Mouse (Mus musculus) adrenal gland, postnatal 4 days (tissue): ENCODE measurements around the gene Col15a1. TPM values are rescaled to one million over a fixed set of nuclear protein-coding genes. Genes with fewer than 3 reads are reported as not detected.

ENCODE experiments used
- DNase-seq, 2 experiments: peaks; one replicate each; pipeline ENCODE4 v3.0.0; 2021 to 2022; ENCODE audit warnings: low spot score in 2 of 2, mixed read lengths in 2 of 2
- long read RNA-seq, 2 experiments: library from polyadenylated mRNA; stranded (forward); transcript quantifications; one replicate each; pipeline ENCODE4 v2.0.0; 2021
- total RNA-seq, 2 experiments: library from RNA; stranded (reverse); gene quantifications; 2 replicates each; pipeline ENCODE4 v1.2.3; 2021

Col15a1 gene
- 10 to 100 TPM; 80.5 to 89.6 TPM for total RNA-seq
- long read RNA-seq, experiment 1, partial matches to known transcripts: 2 of 4 reads
- long read RNA-seq, experiment 1, other reads (novel, unspliced or antisense): 2 of 4 reads
- long read RNA-seq, experiment 2, full-length matches to known transcripts: 5 of 6 reads
- long read RNA-seq, experiment 2, partial matches to known transcripts: 0 of 6 reads
- long read RNA-seq, experiment 2, other reads (novel, unspliced or antisense): 1 of 6 reads

DNA sequence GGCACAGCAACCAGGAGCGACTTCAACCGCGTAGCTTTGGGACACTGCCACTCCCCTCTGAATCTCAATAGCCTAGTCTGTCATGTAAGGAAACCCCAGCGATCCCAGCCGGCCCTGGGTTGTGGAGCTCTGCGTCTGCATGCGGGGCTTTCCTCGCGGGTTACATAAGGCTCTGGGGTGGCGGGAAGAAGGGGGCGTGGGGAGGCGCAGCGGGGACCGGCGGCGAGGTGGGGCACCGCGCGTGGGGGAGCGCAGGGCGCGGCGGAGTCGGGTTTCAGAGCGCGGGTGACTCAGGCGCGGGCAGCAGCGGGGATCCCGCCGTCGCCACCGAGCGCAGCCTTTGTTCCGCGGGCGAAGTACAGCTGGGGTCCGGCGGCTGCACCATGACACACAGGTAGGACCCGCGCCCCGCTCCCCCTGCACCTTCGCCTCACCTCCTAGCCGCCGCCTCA is at the start of gene Col15a1:
Col15a1 (plus strand) TSS at position 193 of the 452 bp plus-strand sequence.
- no peak for DNase-seq

DNA sequence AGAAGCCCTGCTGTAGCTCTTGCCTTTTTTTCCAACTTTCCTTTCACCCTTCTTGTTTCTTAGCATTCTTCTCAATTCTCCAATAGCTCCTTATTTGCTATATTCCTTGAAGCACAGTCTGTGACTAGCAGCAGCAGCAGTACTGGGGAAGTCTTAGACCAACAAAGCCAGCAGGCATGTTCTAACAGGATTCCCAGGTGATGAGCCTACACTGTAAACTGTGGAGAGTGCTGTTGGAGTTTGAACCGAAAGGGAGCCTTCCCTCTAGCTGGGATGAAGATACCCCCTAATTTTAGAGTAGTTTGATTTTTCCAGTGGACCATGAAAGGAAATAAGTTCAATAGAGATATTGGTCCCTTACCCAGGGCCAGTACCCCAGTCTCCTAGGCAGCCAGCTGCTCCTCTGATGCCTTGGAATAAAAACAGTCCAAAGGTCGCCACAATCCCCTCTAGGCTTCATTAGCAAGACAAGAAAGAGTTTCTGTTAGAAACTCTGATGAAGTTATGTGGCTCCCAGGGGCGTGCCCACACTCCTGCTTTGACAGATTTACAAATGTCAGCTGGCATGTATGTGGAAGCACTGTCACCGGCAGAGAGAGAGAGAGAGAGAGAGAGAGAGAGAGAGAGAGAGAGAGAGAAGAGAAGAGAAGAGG is 46.7 kb upstream of the Col15a1 start:
- no peak for DNase-seq

- DNase-seq: no peak
These were observed 46.0 kb upstream of the Col15a1 start for GRCm38 (mm10) chr4:47161756-47162587.

- no peak for DNase-seq
These were observed 35.6 kb upstream of the Col15a1 start for GRCm38 (mm10) chr4:47172314-47172713.

DNA sequence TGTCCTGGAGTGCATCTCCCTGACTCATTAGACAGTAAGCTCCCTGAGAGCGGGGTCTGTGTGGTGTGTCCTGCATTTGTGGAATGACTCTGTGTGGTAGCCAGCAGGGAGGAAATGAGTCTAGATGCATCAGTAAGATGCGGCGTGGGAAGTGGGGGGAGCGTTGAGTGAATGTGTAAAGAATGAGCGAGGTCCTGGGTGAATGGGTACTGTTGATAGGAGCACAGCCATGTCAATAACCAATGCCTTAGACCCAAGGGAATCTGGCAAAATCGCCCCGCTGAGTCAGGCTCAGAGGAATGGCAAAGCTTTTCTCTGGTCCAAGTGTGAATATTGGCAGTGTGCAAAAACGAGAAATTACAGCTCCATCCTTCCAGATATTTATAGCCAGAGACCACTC is 30.9 kb upstream of the Col15a1 start:
- DNase-seq: no peak

DNA sequence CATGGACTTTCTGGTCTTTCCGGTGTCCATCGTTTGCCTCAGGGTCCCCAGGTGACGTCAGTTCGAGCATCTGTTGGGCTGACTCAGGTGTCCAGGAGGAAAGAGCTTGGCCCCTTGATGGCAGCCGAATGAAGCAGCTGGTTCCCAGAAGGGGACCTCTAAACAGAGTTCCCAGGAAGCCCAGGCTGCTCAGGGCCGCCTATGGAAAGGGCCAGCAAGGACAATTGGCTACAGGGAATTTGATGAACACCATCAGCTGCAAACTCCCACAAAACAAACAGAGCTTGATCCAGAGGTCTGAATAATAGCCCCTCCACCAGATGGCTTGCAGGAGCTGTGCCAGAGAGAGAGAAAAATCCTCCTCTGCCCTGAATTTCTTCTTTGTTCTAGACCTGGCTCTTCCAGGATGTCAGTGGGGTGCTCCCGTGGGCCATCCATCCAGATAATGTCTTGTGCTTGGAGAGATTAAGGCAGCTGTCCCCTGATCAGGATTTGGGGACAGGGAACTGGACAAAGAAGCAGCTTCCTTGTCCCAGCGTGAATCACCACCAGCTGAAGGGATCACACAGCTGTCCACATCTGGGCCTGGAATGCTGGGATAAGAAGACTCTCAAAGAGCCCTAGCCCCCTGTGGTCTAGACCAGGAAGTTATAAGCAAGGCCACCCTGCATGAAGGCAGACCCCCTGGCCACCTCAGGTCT is 29.6 kb upstream of the Col15a1 start:
- DNase-seq: no peak

DNA sequence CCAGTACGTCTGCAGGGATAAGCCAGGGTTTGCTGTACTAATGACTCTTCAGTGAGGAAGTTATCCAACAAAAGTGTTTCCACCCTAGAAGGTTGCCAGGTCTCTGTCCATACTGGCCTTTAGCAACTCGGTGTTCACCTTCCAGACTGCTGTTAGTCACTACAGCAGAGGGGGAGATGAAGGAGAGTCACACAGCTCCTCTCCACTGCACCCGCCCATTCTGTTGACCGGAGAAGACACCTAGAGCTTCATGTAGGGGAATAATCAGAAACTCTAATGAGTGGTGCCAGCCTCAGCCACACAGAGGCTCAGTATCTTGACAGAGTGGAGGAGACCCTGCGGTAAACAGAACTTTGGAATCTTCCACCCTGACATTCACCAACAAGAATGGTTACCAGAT is 28.4 kb upstream of the Col15a1 start:
- no peak for DNase-seq

GRCm38 (mm10) chr4:47184058-47184661 is 23.8 kb upstream of the Col15a1 start:
- no peak for DNase-seq

DNA sequence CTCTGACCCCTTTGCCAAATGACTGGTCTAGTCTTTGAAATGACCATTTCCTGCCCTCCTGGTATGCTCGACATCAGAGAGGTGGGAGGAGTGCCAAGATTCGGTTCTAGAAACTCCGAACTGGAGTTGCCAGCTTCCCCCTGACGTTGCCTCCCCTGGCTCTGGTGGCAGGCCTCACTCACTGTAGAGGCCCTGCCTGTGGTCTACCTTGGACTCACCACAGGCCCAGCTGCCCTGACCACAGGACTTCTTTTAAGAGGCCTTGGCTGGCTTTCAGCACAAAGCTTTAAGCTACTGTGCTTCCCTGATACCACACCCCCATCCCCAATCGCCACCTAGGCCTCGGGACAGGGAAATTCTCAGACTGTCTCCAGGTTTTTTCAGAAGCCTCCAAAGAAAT is 21.4 kb upstream of the Col15a1 start:
- no peak for DNase-seq

- no peak for DNase-seq
These were observed 11.8 kb upstream of the Col15a1 start for GRCm38 (mm10) chr4:47196173-47196572.

DNA sequence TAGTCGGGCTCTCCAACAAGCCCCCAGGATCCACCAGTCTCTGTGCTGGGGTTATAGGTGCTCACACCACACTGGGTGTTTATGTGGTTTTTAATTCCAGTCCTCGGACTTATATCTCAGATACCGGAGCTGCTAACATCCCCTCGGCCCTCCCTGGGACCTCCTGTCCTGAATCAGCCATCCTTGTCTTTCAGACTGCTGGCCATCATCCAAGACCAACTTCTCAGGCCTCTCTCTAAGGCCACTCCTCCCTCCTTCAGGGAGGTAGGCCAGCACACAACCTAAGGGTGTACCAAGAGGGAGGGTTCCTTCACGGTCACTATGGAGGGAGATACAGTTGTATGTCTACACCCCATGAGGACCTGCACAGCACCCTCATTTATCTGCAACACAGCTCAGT is 4.3 kb upstream of the Col15a1 start:
- DNase-seq: no peak

DNA sequence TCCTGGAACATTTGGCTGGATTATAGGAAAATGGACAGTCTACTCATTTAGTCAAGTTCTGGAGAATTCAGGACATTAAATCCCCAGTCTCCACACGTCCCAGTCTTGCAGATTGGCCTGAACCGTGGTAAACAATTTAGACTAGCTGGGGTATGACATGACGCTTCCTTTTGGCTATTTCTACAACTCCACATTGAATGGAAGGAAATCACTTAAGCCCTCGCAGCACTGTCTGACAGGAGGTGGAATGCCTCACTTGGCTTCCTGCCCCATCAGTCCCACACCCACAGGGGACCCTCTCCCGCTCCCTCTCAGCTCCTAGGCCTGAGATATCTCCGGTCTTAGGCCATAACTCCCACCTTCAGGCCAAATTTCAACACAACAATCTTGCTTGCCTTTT is 2.1 kb upstream of the Col15a1 start:
- no peak for DNase-seq

GRCm38 (mm10) chr4:47208421-47208991 is 545 bp downstream of the Col15a1 start:
- no peak for DNase-seq

DNA sequence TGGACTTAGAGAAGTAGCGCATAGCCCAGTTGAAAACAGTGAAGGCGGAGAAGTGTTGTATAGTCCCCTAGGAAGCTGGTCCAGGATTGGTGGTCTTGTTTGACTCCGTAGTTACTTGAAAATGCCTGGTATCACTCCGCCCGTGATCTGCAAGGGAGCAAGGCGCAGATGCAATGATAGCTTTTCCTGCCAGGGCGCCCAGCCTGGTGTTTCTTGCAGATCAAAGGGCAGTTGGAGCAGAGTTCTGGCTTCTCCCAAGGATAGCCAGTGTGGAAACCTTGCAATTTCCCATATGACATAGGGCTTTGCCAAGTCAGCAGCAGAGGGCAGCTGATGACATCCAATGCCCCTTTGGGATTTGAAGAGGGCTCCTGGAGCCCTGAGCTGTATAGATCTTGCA is 1.5 kb downstream of the Col15a1 start:
- no peak for DNase-seq

- no peak for DNase-seq
These were observed 10.9 kb downstream of the Col15a1 start for GRCm38 (mm10) chr4:47218828-47219227.

DNA sequence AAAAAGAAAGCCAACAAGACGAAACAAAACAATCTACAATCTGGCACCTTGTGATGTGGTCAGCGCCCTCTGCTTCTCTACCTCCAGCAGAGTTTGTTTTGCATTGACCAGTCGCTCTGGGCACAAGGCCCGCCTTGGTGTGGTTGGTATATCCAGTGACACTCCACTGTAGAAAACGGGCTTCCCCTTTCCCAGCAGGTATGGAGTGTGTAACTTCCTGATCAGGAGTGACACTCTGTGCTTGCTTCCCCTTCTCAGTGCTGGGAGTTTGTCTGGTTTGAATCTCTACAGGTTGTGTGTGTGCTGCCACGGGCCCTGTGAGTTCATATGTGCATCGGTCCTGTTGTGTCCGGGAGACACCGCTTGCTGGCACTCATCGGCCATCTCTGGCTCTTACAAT is 11.4 kb downstream of the Col15a1 start:
- DNase-seq: no peak

- DNase-seq: no peak
These were observed 12.6 kb downstream of the Col15a1 start for GRCm38 (mm10) chr4:47220544-47220943.

DNA sequence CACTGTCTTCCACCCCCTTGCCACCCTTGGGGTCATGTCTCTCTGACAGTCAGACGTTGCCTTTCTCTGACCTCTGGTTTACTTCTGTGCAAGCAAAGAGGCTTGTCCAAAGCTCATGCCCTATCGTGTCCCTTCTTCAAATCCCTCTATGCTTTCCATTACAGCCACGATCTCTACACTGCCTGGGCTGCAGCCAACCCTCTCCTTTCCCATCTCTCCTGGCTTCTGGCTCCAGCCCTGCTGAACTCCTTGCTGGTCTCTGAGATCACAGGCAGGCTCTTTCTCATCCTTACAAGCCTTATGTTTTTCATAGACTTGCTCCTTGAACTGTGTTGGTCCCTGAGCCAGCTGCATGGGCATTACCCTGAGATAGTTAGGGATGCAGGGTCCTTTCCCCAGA is 14.2 kb downstream of the Col15a1 start:
- DNase-seq: no peak

- no peak for DNase-seq
These were observed 18.0 kb downstream of the Col15a1 start for GRCm38 (mm10) chr4:47225920-47226319.

DNA sequence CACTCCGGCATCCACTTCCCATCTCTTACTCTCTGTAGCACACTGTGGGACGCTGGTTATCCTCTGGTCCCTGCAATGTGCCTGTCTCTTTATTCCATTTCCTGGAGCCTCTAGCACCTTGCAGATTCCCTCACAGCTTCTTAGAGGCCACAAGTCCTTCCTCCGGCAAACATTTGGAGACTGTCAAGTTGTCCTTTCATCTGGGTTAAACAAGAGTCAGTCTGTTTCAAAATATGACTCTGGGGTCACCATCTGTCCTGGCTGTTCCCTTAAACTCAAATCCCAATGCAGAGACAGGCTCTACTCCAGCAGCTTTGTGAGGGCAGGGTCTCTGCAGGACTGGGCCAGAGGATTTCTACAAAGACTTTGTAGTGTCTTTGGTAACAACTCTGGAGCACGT is 19.1 kb downstream of the Col15a1 start:
- DNase-seq: no peak

DNA sequence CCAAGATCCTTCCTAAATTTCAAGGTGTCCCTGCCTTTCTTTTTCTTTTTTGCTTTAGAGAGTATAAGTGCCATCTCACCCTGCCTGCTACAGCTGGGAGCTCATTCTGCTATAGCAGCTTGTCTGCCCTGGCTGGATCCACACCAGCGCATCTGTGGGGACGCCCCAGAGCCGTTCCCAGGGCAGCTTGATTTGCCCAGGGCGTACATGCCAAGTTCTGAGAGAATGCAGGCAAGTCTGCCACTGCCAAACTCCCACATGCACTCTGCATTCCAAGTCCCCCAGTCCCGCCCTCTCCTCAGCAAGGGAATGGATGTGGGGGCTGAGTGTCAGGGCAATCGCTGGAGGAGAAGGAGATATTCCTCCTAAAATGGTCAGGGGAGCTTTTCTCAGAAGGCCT is 19.8 kb downstream of the Col15a1 start:
- DNase-seq: no peak
